Mouse (Mus musculus) G1E (cell line): ENCODE measurements around the gene Slc22a18.

Source experiments
- CTCF ChIP-seq: IDR thresholded peaks from 2 replicates; pipeline ENCODE4 v1.5.1; 2012; ENCODE audit warnings: low read depth, low read length, inconsistent platforms, mixed read lengths
- POLR2AphosphoS5 ChIP-seq: IDR thresholded peaks from 2 replicates; pipeline ENCODE4 v1.6.1; 2012; ENCODE audit warnings: low read depth, low read length, inconsistent platforms; ENCODE audit not compliant: insufficient replicate concordance

GRCm38 (mm10) chr7:143509566-143509965 is 36.0 kb downstream of the Slc22a18 start:
- TF ChIP-seq CTCF: no peak
- no peak for TF ChIP-seq POLR2AphosphoS5
